Mouse (Mus musculus): ENCODE measurements around the gene Tspan14. TPM values are rescaled to one million over a fixed set of nuclear protein-coding genes. Genes with fewer than 3 reads are reported as not detected.

The Tspan14 gene
- polyA plus RNA-seq, 1 experiment from 2014 or later: 97.5 TPM

- Histone ChIP-seq H3K4me2 (replicated peaks) (no peak overlapping the region), H3K27ac (replicated peaks) (peak overlapping the region; percentile 95)
- no peak for ATAC-seq (replicated peaks)
These were observed 9.0 kb downstream of the Tspan14 start for GRCm38 (mm10) chr14:40957607-40958006.

GRCm38 (mm10) chr14:40956252-40957146 lies 10.1 kb downstream of the Tspan14 start:
- peak overlapping the region; percentile 95 for H3K27ac ChIP-seq (replicated peaks)
- H3K9ac ChIP-seq (replicated peaks): peak overlapping the region; percentile 42; the same call in 1 of the 2 replicates
- H3K4me2 ChIP-seq (replicated peaks): peak overlapping the region; percentile 26
- no peaks in the 10 kb centered on the region for H3K27me3 ChIP-seq
- 0 out of 2 replicates have a peak overlapping the region, but pooled peaks have one; percentile 3 for H3K4me3 ChIP-seq
- H3K9me3 ChIP-seq: no peaks in the 10 kb centered on the region
- no peaks in the 10 kb centered on the region for H3K36me3 ChIP-seq
- peaks cover 77% of the 10 kb centered on the region for H3K4me1 ChIP-seq
- ATAC-seq (replicated peaks): peak; percentile 76
- WGBS: 21% methylated on average over 13 of the region's 13 CpGs

More at GRCm38 (mm10) chr14:40957607-40958006, 9.0 kb downstream of the Tspan14 start:
- 21% methylated on average over 3 of the region's 3 CpGs for WGBS
- H3K36me3 ChIP-seq: no peaks in the 10 kb centered on the region
- peaks cover 82% of the 10 kb centered on the region for H3K4me1 ChIP-seq
- H3K4me3 ChIP-seq: no peak overlapping the region
- H3K9me3 ChIP-seq: no peaks in the 10 kb centered on the region
- no peak overlapping the region for H3K9ac ChIP-seq (replicated peaks)
- H3K27me3 ChIP-seq: no peaks in the 10 kb centered on the region

GRCm38 (mm10) chr14:40955596-40956251 lies 10.9 kb downstream of the Tspan14 start:
- Histone ChIP-seq H3K27me3 (no peaks in the 10 kb centered on the region), H3K27ac (replicated peaks) (peak overlapping the region; percentile 95), H3K4me2 (replicated peaks) (peak overlapping the region; percentile 26), H3K4me3 (peak overlapping the region; percentile 3; the same call in 1 of the 2 replicates), H3K9me3 (no peaks in the 10 kb centered on the region), H3K36me3 (no peaks in the 10 kb centered on the region), H3K4me1 (peaks cover 77% of the 10 kb centered on the region), H3K9ac (replicated peaks) (peak overlapping the region; percentile 42)
- WGBS: 2% methylated on average over 10 of the region's 10 CpGs
- peak; percentile 76 for ATAC-seq (replicated peaks)

GRCm38 (mm10) chr14:40955146-40955545 lies 11.5 kb downstream of the Tspan14 start:
- Histone ChIP-seq H3K36me3 (no peaks in the 10 kb centered on the region), H3K27ac (replicated peaks) (peak overlapping the region; percentile 95), H3K4me2 (replicated peaks) (no peak overlapping the region), H3K27me3 (no peaks in the 10 kb centered on the region), H3K9me3 (no peaks in the 10 kb centered on the region), H3K4me1 (peaks cover 79% of the 10 kb centered on the region), H3K9ac (replicated peaks) (no peak overlapping the region), H3K4me3 (no peak overlapping the region)
- ATAC-seq (replicated peaks): no peak
- 45% methylated on average over 1 of the region's 1 CpGs for WGBS

DNA sequence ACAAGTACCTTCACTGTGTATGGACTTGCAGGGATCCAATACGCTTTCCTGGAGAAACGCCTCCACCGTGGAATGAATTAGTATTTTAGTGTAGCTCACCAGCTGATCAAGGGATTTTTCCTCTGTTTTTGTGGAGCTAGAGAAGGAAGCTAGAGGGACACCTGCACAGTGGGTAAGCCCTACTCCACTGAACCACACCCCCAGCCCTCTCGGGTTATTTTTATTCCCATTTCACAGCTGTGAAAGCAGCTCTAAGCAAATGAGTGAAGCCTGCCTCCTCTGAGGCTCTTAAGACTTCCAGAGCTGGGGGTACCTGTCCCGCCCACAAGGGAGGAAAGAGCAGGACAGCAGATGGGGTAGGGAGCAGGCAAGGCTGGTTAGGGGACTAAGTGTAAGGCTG lies 13.2 kb downstream of the Tspan14 start:
- no peak overlapping the region for H3K4me3 ChIP-seq
- no peak overlapping the region for H3K4me2 ChIP-seq (replicated peaks)
- H3K36me3 ChIP-seq: no peaks in the 10 kb centered on the region
- no peak for ATAC-seq (replicated peaks)
- H3K9me3 ChIP-seq: no peaks in the 10 kb centered on the region
- no peaks in the 10 kb centered on the region for H3K27me3 ChIP-seq
- WGBS: 78% methylated on average over 5 of the region's 5 CpGs
- no peak overlapping the region for H3K9ac ChIP-seq (replicated peaks)
- H3K27ac ChIP-seq (replicated peaks): peak overlapping the region; percentile 66
- peaks cover 79% of the 10 kb centered on the region for H3K4me1 ChIP-seq

GRCm38 (mm10) chr14:40952715-40953114 lies 13.9 kb downstream of the Tspan14 start:
- Histone ChIP-seq H3K27me3 (no peaks in the 10 kb centered on the region), H3K9me3 (no peaks in the 10 kb centered on the region), H3K36me3 (no peaks in the 10 kb centered on the region), H3K9ac (replicated peaks) (no peak overlapping the region), H3K27ac (replicated peaks) (peak overlapping the region; percentile 66), H3K4me1 (peaks cover 72% of the 10 kb centered on the region), H3K4me2 (replicated peaks) (no peak overlapping the region), H3K4me3 (no peak overlapping the region)
- WGBS: 63% methylated on average over 2 of the region's 2 CpGs
- ATAC-seq (replicated peaks): no peak

- Histone ChIP-seq H3K27ac (replicated peaks) (peak overlapping the region; percentile 58; the same call in 1 of the 2 replicates), H3K4me1 (peaks cover 68% of the 10 kb centered on the region)
- no peak for ATAC-seq (replicated peaks)
These were observed 14.3 kb downstream of the Tspan14 start for GRCm38 (mm10) chr14:40952301-40952700.

DNA sequence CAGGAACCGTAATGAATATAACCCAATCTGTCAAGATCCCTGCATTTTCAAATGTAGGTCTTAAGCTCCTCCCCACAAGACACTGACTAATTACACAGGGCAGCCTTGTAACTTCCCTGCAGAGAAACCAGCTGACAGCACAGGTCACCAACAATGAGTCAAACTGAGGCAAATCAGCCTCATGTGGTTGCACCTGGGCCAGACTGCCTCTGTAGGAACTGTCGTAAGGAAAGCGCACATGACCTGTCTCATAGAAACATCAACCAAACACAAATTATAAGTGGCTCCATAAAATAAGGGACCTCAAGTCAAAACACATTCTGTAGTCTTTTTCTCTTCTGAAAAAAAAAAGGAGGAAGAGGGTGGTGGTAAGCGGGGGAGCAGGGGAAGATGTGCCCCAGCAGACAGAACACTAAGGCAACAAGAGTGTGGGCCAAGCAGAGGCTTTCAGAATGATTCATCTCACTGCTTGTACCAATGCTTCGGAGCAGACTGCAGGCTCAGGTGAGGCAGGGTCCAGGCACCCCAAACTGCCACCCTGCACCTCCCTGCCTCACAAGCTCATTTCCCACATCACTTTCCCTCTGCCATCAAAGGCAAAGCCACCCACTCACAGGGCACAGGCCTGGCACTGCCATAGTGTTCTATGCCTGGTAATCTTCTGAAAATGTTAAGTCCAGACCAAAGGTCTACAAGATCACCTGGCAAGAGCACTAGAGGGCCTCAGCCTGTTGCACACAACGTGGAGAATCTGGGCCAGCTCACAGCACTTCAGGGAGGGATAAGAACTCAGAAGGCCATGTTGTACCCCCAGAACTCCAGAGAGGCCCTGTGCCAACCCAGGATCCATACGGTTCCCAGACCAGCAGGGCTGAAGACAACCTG lies 16.6 kb downstream of the Tspan14 start:
- H3K27me3 ChIP-seq: no peaks in the 10 kb centered on the region
- no peak overlapping the region for H3K9ac ChIP-seq (replicated peaks)
- H3K36me3 ChIP-seq: no peaks in the 10 kb centered on the region
- ATAC-seq (replicated peaks): no peak
- no peak overlapping the region for H3K4me3 ChIP-seq
- 73% methylated on average over 7 of the region's 7 CpGs for WGBS
- H3K9me3 ChIP-seq: no peaks in the 10 kb centered on the region
- H3K4me1 ChIP-seq: peaks cover 45% of the 10 kb centered on the region
- H3K27ac ChIP-seq (replicated peaks): peak overlapping the region; percentile 41; the same call in 1 of the 2 replicates
- H3K4me2 ChIP-seq (replicated peaks): no peak overlapping the region

More at GRCm38 (mm10) chr14:40952301-40952700, 14.3 kb downstream of the Tspan14 start:
- Histone ChIP-seq H3K4me3 (no peak overlapping the region), H3K9ac (replicated peaks) (no peak overlapping the region), H3K36me3 (no peaks in the 10 kb centered on the region), H3K4me2 (replicated peaks) (no peak overlapping the region), H3K27me3 (no peaks in the 10 kb centered on the region), H3K9me3 (no peaks in the 10 kb centered on the region)
- WGBS: 82% methylated on average over 3 of the region's 3 CpGs

DNA sequence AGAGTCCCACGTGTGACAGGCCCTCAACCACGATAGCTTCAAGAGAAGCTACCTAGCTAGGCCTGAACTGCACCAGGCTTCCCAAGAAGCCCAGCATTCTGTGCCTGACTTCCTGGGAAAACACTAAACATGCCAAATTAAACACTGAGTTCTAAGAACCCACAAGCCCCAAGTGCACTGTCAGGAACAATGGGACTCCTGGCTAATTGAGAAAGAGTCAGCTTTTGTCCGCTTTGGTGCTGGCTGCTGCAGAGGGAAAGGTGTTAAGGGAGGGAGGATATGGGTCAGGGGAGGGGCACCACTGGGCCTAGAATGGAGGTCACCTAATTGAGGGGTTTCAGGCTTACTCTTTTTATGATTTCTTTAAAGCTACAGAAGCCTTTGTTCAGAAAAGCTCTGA lies 17.6 kb downstream of the Tspan14 start:
- peak overlapping the region; percentile 41 for H3K27ac ChIP-seq (replicated peaks)
- no peaks in the 10 kb centered on the region for H3K36me3 ChIP-seq
- 30% methylated on average over 3 of the region's 3 CpGs for WGBS
- H3K9ac ChIP-seq (replicated peaks): no peak overlapping the region
- no peaks in the 10 kb centered on the region for H3K27me3 ChIP-seq
- H3K4me2 ChIP-seq (replicated peaks): no peak overlapping the region
- peaks cover 38% of the 10 kb centered on the region for H3K4me1 ChIP-seq
- H3K4me3 ChIP-seq: no peak overlapping the region
- H3K9me3 ChIP-seq: no peaks in the 10 kb centered on the region
- no peak for ATAC-seq (replicated peaks)

GRCm38 (mm10) chr14:40948522-40948921 lies 18.1 kb downstream of the Tspan14 start:
- Histone ChIP-seq H3K27ac (replicated peaks) (peak overlapping the region; percentile 41), H3K9me3 (no peaks in the 10 kb centered on the region), H3K4me2 (replicated peaks) (no peak overlapping the region), H3K27me3 (no peaks in the 10 kb centered on the region), H3K4me1 (peaks cover 33% of the 10 kb centered on the region), H3K4me3 (no peak overlapping the region), H3K36me3 (no peaks in the 10 kb centered on the region), H3K9ac (replicated peaks) (no peak overlapping the region)
- WGBS: 93% methylated on average over 5 of the region's 5 CpGs
- no peak for ATAC-seq (replicated peaks)

GRCm38 (mm10) chr14:40947431-40948394 lies 18.9 kb downstream of the Tspan14 start:
- no peaks in the 10 kb centered on the region for H3K36me3 ChIP-seq
- ATAC-seq (replicated peaks): no peak
- H3K4me1 ChIP-seq: peaks cover 26% of the 10 kb centered on the region
- H3K4me2 ChIP-seq (replicated peaks): no peak overlapping the region
- H3K9me3 ChIP-seq: no peaks in the 10 kb centered on the region
- no peaks in the 10 kb centered on the region for H3K27me3 ChIP-seq
- WGBS: 90% methylated on average over 14 of the region's 14 CpGs
- no peak overlapping the region for H3K9ac ChIP-seq (replicated peaks)
- H3K27ac ChIP-seq (replicated peaks): no peak overlapping the region
- no peak overlapping the region for H3K4me3 ChIP-seq
